Mouse (Mus musculus) kidney, postnatal 0 days (tissue): Measurements from ENCODE around the gene Lrrc4c. TPM values are rescaled to one million over a fixed set of nuclear protein-coding genes. Genes with fewer than 3 reads are reported as not detected.

Source experiments
- ATAC-seq: fragments of 200-750 bp; cut with Nextera tagmentation; replicated peaks from 2 replicates; pipeline ENCODE4 v1.8.0; 2017; ENCODE audit warnings: low read depth, moderate number of reproducible peaks, moderate TSS enrichment, moderate library complexity; ENCODE audit not compliant: low FRiP score
- DNase-seq: peaks from one replicate; pipeline ENCODE4 v3.0.0-alpha.2; 2016; ENCODE audit warnings: low spot score
- H3K27ac ChIP-seq: fragments of 300-500 bp; sonication (generic); 2 replicates; pipeline ENCODE4 v1.5.1; 2014; ENCODE audit warnings: mild to moderate bottlenecking
- H3K27me3 ChIP-seq: fragments of 300-500 bp; sonication (generic); 2 replicates; pipeline ENCODE4 v1.6.1; 2014; ENCODE audit warnings: low read length, mixed read lengths; ENCODE audit not compliant: insufficient read depth
- H3K36me3 ChIP-seq: fragments of 300-500 bp; sonication (generic); 2 replicates; pipeline ENCODE4 v1.6.1; 2014; ENCODE audit warnings: low read length, mixed read lengths; ENCODE audit not compliant: insufficient read depth
- H3K4me1 ChIP-seq: fragments of 300-500 bp; sonication (generic); replicated peaks from 2 replicates; pipeline ENCODE4 v1.6.1; 2014; ENCODE audit warnings: antibody characterized with exemption, low read length, mixed read lengths; ENCODE audit not compliant: insufficient read depth
- H3K4me2 ChIP-seq: fragments of 300-500 bp; sonication (generic); 2 replicates; pipeline ENCODE4 v1.6.1; 2014; ENCODE audit warnings: mild to moderate bottlenecking, low read length, moderate library complexity, mixed read lengths
- H3K4me3 ChIP-seq: fragments of 300-500 bp; sonication (generic); replicated peaks from 2 replicates; pipeline ENCODE4 v1.5.1; 2014; ENCODE audit warnings: low read depth, low read length
- H3K9ac ChIP-seq: fragments of 300-500 bp; sonication (generic); 2 replicates; pipeline ENCODE4 v1.6.1; 2014; ENCODE audit warnings: low read depth, low read length
- H3K9me3 ChIP-seq: fragments of 300-500 bp; sonication (generic); replicated peaks from 2 replicates; pipeline ENCODE4 v1.6.1; 2016; ENCODE audit warnings: low read length, inconsistent platforms, mixed read lengths
- CTCF ChIP-seq: IDR thresholded peaks from 2 replicates; pipeline ENCODE4 v1.5.1; 2016; ENCODE audit warnings: antibody characterized with exemption, low read depth, mild to moderate bottlenecking, moderate library complexity
- WGBS: fragments of 180-500 bp; shearing (Covaris S2); extraction: QIAGEN DNeasy Blood & Tissue Kit; methylation state at CpG from one replicate; pipeline ENCODE4 v1.1.7; 2014; 5-methylcytosine and 5-hydroxymethylcytosine counted together
- polyA plus RNA-seq: library from polyadenylated mRNA; unstranded; fragments of >200 nt; fragmentation: Nextera tagmentation; extraction: Ambion mirVana; gene quantifications from 2 replicates; pipeline ENCODE4 v1.2.1, GENCODE M21; 2015

Gene Lrrc4c
- polyA plus RNA-seq, 1 experiment from 2014 or later: 1.2 TPM

DNA sequence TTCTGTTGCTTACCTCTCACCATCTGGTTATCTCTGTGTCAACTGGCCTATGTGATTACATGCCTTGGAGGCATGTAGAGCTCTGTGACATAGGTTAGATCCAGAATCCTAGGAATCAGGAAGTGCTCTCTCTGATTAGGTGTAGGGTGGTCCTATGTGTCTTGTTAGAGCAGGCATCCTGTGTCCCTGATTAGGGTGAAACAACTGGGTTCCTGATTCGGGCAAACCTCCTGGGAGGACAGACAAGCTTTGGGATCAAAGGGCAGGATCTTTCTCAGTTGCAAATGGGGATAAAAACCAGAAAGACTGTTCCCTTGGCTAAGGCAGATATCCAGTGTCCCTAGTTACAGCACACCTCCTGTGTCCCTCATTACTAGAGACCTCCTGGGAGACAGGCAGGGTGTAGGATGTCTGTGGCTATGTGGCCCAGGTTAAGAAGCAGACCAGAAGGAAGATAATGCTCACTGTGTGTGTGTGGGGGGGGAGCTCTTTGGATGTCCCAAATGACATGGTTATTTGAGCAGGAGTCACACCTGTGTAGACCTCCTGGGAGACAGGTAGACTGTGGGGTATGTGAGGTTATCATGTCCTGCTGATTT, 1014.2 kb downstream of the Lrrc4c start:
- no peak overlapping the region for H3K27ac ChIP-seq
- ATAC-seq (no peak), DNase-seq (no peak)

DNA sequence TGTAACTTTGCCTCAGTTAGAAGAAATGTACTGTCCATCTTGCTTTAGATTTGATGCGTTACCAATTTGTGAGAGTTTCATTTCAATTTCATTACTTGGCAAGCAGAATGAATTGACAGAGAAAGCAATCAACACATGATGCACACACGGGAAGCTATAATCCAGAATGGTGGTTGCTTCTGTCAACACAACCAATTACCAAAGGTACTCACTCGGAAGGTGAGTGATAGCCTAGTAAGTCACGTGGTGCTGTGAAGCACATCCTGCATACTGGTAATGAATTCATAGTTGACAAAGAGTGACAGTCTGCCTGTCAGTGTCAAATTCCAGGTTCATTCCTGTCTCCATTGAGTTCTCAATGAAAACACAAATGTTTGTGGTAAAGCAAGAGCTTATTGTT, 1021.7 kb downstream of the Lrrc4c start:
- TF ChIP-seq CTCF: no peak
- no peak for ATAC-seq
- 82% methylated on average over 4 of the region's 4 CpGs for WGBS

More for the DNA sequence above, 1014.2 kb downstream of the Lrrc4c start:
- no peak for TF ChIP-seq CTCF
- H3K4me3 ChIP-seq: no peak overlapping the region
- no peaks in the 10 kb centered on the region for H3K36me3 ChIP-seq
- 53% methylated on average over 1 of the region's 1 CpGs for WGBS
- H3K27me3 ChIP-seq: no peaks in the 10 kb centered on the region
- no peak overlapping the region for H3K9ac ChIP-seq
- H3K4me1 ChIP-seq: no peaks in the 10 kb centered on the region
- H3K9me3 ChIP-seq: no peaks in the 10 kb centered on the region
- no peak overlapping the region for H3K4me2 ChIP-seq

DNA sequence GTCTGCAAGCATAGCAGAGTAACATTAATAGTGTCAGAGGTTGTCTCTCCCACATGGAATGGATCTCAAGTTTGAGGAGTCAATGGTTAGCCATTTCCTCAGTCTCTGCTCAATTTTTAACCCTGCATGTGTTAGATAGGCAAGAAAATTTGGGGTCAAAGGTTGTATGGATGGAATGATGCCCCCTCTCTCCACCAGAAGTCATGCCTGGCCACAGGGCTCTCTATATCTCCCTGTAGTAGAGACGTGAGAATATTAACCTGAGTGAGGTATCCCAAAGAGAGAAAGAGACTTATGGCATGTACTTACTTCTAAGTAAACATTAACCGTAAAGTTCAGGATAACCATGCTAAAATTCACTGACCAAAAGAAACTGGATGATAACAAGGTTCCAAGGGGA, 1043.3 kb downstream of the Lrrc4c start:
- WGBS: 88% methylated on average over 2 of the region's 2 CpGs
- TF ChIP-seq CTCF: no peak
- no peak for ATAC-seq

More for the DNA sequence above, 1021.7 kb downstream of the Lrrc4c start:
- H3K4me1 ChIP-seq: no peaks in the 10 kb centered on the region
- H3K27ac ChIP-seq: no peak overlapping the region
- no peak overlapping the region for H3K4me2 ChIP-seq
- H3K9me3 ChIP-seq: no peaks in the 10 kb centered on the region
- H3K9ac ChIP-seq: no peak overlapping the region
- no peaks in the 10 kb centered on the region for H3K36me3 ChIP-seq
- no peak overlapping the region for H3K4me3 ChIP-seq
- DNase-seq: no peak
- H3K27me3 ChIP-seq: no peaks in the 10 kb centered on the region

DNA sequence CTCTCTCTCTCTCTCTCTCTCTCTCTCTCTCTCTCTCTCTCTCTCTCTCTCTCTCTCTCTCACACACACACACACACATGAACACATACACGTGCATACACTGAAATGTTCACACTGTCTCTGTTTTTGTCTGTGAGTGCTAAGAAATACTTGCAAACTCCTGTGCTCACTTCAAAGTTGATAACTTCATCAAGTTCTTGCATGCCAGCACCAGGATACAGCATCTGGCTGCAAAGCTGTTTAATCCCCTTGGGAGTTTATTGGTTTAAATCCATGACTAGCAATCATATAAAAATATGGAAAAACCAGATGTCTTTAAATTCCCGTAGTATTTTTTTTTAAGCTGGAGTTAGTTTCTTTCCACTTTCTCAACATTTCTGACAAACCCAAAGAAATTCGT, 1052.0 kb downstream of the Lrrc4c start:
- H3K27me3 ChIP-seq: no peaks in the 10 kb centered on the region
- 68% methylated on average over 3 of the region's 3 CpGs for WGBS
- H3K27ac ChIP-seq: no peak overlapping the region
- TF ChIP-seq CTCF: no peak
- no peaks in the 10 kb centered on the region for H3K4me1 ChIP-seq
- no peaks in the 10 kb centered on the region for H3K36me3 ChIP-seq
- H3K4me3 ChIP-seq: no peak overlapping the region
- no peaks in the 10 kb centered on the region for H3K9me3 ChIP-seq
- DNase-seq (no peak), ATAC-seq (no peak)
- H3K9ac ChIP-seq: no peak overlapping the region
- no peak overlapping the region for H3K4me2 ChIP-seq

More for the DNA sequence above, 1043.3 kb downstream of the Lrrc4c start:
- no peaks in the 10 kb centered on the region for H3K9me3 ChIP-seq
- no peak overlapping the region for H3K4me2 ChIP-seq
- no peak overlapping the region for H3K9ac ChIP-seq
- H3K36me3 ChIP-seq: no peaks in the 10 kb centered on the region
- no peak for DNase-seq
- H3K27me3 ChIP-seq: no peaks in the 10 kb centered on the region
- no peak overlapping the region for H3K4me3 ChIP-seq
- no peaks in the 10 kb centered on the region for H3K4me1 ChIP-seq
- H3K27ac ChIP-seq: no peak overlapping the region

DNA sequence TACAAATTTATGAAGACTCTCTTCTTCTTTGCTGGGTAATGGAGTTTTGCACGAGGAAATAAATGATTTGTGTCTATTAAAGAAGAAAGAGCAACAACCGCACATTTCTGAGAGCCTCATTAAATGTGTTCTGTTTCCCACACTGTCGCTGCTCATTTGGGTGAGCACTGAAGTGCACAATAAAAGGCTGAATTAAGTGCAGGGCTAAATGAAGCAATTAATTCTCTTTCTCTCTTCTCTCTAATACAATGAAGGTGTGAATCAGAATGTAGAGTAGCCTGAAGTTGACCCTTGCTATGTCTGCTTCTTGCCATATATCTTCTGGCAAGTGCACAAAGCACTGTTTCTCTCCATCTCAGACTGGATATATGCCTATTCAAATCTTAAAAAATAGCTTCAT, 1073.5 kb downstream of the Lrrc4c start:
- Histone ChIP-seq H3K9ac (no peak overlapping the region), H3K4me1 (no peaks in the 10 kb centered on the region), H3K36me3 (no peaks in the 10 kb centered on the region), H3K27ac (no peak overlapping the region), H3K4me2 (no peak overlapping the region), H3K27me3 (no peaks in the 10 kb centered on the region), H3K9me3 (no peaks in the 10 kb centered on the region; the same call in 1 of the 2 replicates), H3K4me3 (no peak overlapping the region)
- no peak for TF ChIP-seq CTCF
- ATAC-seq: no peak
- WGBS: 54% methylated on average over 3 of the region's 3 CpGs
- DNase-seq: no peak

DNA sequence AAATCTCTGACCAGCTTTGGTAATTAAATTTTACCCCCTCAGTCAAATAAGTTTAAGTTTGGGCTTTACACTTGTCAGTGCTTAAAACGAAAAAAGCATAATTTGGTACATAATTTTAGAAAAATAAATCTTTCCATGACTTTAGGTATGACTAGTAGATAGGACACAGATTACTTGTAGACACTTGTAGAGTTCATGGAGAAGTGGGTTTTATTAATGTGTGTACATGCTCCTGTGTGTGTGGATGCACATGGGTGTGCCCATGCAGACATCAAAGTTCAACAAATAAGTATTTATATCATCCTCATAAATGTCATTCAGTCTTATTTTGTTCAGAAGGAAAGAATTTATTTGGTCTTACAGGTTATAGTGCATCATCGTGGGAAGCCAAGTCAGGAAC, 1073.9 kb downstream of the Lrrc4c start:
- Histone ChIP-seq H3K4me1 (no peaks in the 10 kb centered on the region), H3K9me3 (no peaks in the 10 kb centered on the region; the same call in 1 of the 2 replicates), H3K4me3 (no peak overlapping the region), H3K9ac (no peak overlapping the region), H3K27ac (no peak overlapping the region), H3K27me3 (no peaks in the 10 kb centered on the region), H3K4me2 (no peak overlapping the region), H3K36me3 (no peaks in the 10 kb centered on the region)
- ATAC-seq (no peak), DNase-seq (no peak)
- 71% methylated on average over 2 of the region's 2 CpGs for WGBS
- no peak for TF ChIP-seq CTCF

DNA sequence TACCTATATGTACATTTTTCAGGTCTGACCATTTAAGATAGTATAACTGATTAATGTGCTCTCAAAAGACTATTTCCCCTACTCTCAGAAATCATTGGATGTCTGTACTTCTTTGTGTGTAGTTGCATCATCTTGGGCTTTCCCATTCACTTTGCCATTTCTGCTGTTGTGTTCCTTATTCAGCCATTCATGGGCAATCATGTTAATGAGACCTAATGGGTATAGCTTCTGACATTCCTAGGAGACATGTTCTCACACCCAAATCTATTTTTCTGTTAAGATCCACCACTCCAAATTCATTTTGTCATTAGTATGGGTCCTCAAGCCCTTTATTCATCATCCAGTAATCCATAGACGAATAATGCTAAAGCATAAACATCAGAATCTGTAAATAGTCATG, 1095.1 kb downstream of the Lrrc4c start:
- Histone ChIP-seq H3K9me3 (no peaks in the 10 kb centered on the region), H3K27ac (no peak overlapping the region), H3K4me3 (no peak overlapping the region), H3K36me3 (no peaks in the 10 kb centered on the region), H3K4me2 (no peak overlapping the region), H3K4me1 (no peaks in the 10 kb centered on the region), H3K27me3 (no peaks in the 10 kb centered on the region), H3K9ac (no peak overlapping the region)
- no peak for ATAC-seq
- TF ChIP-seq CTCF: no peak
- DNase-seq: no peak
- WGBS: 76% methylated on average over 1 of the region's 1 CpGs
